Mouse (Mus musculus): ENCODE data around the gene Apoa5. TPM values are rescaled to one million over a fixed set of nuclear protein-coding genes. Genes with fewer than 3 reads are reported as not detected.
A peak's percentile ranks its signal among the peaks of the same experiment; 100 is the strongest.

Gene Apoa5
- polyA plus RNA-seq, 1 experiment from 2014 or later: not detected

GRCm38 (mm10) chr9:46240526-46241153 is 27.8 kb upstream of the Apoa5 start, which contains the start of gene Apoa4:
TSS of gene Apoa4 (plus strand) at chr9:46240696.
- H3K27ac ChIP-seq (replicated peaks): no peak within 1 kb of the TSS
- H3K36me3 ChIP-seq (replicated peaks): no peaks in the 10 kb centered on the region
- no peak for DNase-seq (ENCODE audit: low spot score)
- peaks cover 12% of the 10 kb centered on the region; the same call in 1 of the 2 replicates for H3K27me3 ChIP-seq (replicated peaks; ENCODE audit: low read depth, poor library complexity, severe bottlenecking)
- H3K9me3 ChIP-seq: no peaks in the 10 kb centered on the region
- H3K4me3 ChIP-seq: no peak within 1 kb of the TSS
- 67% methylated on average over 7 of the region's 7 CpGs for WGBS
- H3K4me1 ChIP-seq: peaks cover 10% of the 10 kb centered on the region

GRCm38 (mm10) chr9:46241818-46242217 is 26.6 kb upstream of the Apoa5 start:
- Histone ChIP-seq H3K4me3 (no peak overlapping the region), H3K4me1 (peaks cover 8% of the 10 kb centered on the region), H3K36me3 (replicated peaks) (no peaks in the 10 kb centered on the region), H3K27me3 (replicated peaks; ENCODE audit: low read depth, poor library complexity, severe bottlenecking) (peaks cover 12% of the 10 kb centered on the region; the same call in 1 of the 2 replicates), H3K27ac (replicated peaks) (no peak overlapping the region), H3K9me3 (no peaks in the 10 kb centered on the region)
- no peak for DNase-seq (ENCODE audit: low spot score)
- WGBS: 77% methylated on average over 2 of the region's 2 CpGs

- peaks cover 12% of the 10 kb centered on the region for H3K27me3 ChIP-seq (replicated peaks; ENCODE audit: low read depth, poor library complexity, severe bottlenecking)
- H3K9me3 ChIP-seq: no peaks in the 10 kb centered on the region
- no peak for DNase-seq (ENCODE audit: low spot score)
- WGBS: 68% methylated on average over 4 of the region's 4 CpGs
- no peak overlapping the region for H3K27ac ChIP-seq (replicated peaks)
- H3K36me3 ChIP-seq (replicated peaks): no peaks in the 10 kb centered on the region
- peaks cover 8% of the 10 kb centered on the region for H3K4me1 ChIP-seq
- no peak overlapping the region for H3K4me3 ChIP-seq
Measured at GRCm38 (mm10) chr9:46243122-46243521, 25.3 kb upstream of the Apoa5 start.

- WGBS: 55% methylated on average over 8 of the region's 8 CpGs
- no peak for DNase-seq (ENCODE audit: low spot score)
- no peak overlapping the region for H3K27ac ChIP-seq (replicated peaks)
- no peaks in the 10 kb centered on the region for H3K36me3 ChIP-seq (replicated peaks)
- H3K4me3 ChIP-seq: no peak overlapping the region
- no peaks in the 10 kb centered on the region for H3K9me3 ChIP-seq
- H3K4me1 ChIP-seq: peaks cover 8% of the 10 kb centered on the region
- H3K27me3 ChIP-seq (replicated peaks; ENCODE audit: low read depth, poor library complexity, severe bottlenecking): peaks cover 12% of the 10 kb centered on the region
Measured at GRCm38 (mm10) chr9:46243584-46243983, 24.8 kb upstream of the Apoa5 start.

GRCm38 (mm10) chr9:46246752-46247324 is 21.6 kb upstream of the Apoa5 start:
- no peak overlapping the region for H3K27ac ChIP-seq (replicated peaks)
- no peak overlapping the region for H3K4me3 ChIP-seq
- peaks cover 8% of the 10 kb centered on the region for H3K4me1 ChIP-seq
- H3K27me3 ChIP-seq (replicated peaks; ENCODE audit: low read depth, poor library complexity, severe bottlenecking): peaks cover 12% of the 10 kb centered on the region
- H3K36me3 ChIP-seq (replicated peaks): no peaks in the 10 kb centered on the region
- H3K9me3 ChIP-seq: no peaks in the 10 kb centered on the region
- DNase-seq (ENCODE audit: low spot score): peak; percentile 75
- WGBS: 27% methylated on average over 11 of the region's 11 CpGs

GRCm38 (mm10) chr9:46256177-46256576 is 12.3 kb upstream of the Apoa5 start:
- 87% methylated on average over 7 of the region's 7 CpGs for WGBS
- no peak overlapping the region for H3K27ac ChIP-seq (replicated peaks)
- no peaks in the 10 kb centered on the region for H3K9me3 ChIP-seq

GRCm38 (mm10) chr9:46256658-46257385 is 11.6 kb upstream of the Apoa5 start:
- H3K36me3 ChIP-seq (replicated peaks): no peaks in the 10 kb centered on the region
- H3K4me3 ChIP-seq: no peak overlapping the region
- peaks cover 5% of the 10 kb centered on the region; the same call in 1 of the 2 replicates for H3K4me1 ChIP-seq
- WGBS: 89% methylated on average over 10 of the region's 10 CpGs
- no peaks in the 10 kb centered on the region for H3K9me3 ChIP-seq
- no peak overlapping the region for H3K27ac ChIP-seq (replicated peaks)
- no peak for DNase-seq (ENCODE audit: low spot score)
- no peaks in the 10 kb centered on the region for H3K27me3 ChIP-seq (replicated peaks; ENCODE audit: low read depth, poor library complexity, severe bottlenecking)

More at GRCm38 (mm10) chr9:46256177-46256576, 12.3 kb upstream of the Apoa5 start:
- no peak for DNase-seq (ENCODE audit: low spot score)
- no peaks in the 10 kb centered on the region for H3K27me3 ChIP-seq (replicated peaks; ENCODE audit: low read depth, poor library complexity, severe bottlenecking)
- no peak overlapping the region for H3K4me3 ChIP-seq
- peaks cover 5% of the 10 kb centered on the region; the same call in 1 of the 2 replicates for H3K4me1 ChIP-seq
- no peaks in the 10 kb centered on the region for H3K36me3 ChIP-seq (replicated peaks)

- no peak overlapping the region for H3K27ac ChIP-seq (replicated peaks)
Measured at GRCm38 (mm10) chr9:46257546-46257945, 10.9 kb upstream of the Apoa5 start.

GRCm38 (mm10) chr9:46259111-46259510 is 9.3 kb upstream of the Apoa5 start:
- Histone ChIP-seq H3K9me3 (no peaks in the 10 kb centered on the region), H3K4me1 (peaks cover 5% of the 10 kb centered on the region; the same call in 1 of the 2 replicates), H3K27me3 (replicated peaks; ENCODE audit: low read depth, poor library complexity, severe bottlenecking) (no peaks in the 10 kb centered on the region), H3K27ac (replicated peaks) (no peak overlapping the region), H3K4me3 (no peak overlapping the region), H3K36me3 (replicated peaks) (no peaks in the 10 kb centered on the region)
- no peak for DNase-seq (ENCODE audit: low spot score)
- 88% methylated on average over 6 of the region's 6 CpGs for WGBS

More at GRCm38 (mm10) chr9:46257546-46257945, 10.9 kb upstream of the Apoa5 start:
- no peaks in the 10 kb centered on the region for H3K27me3 ChIP-seq (replicated peaks; ENCODE audit: low read depth, poor library complexity, severe bottlenecking)
- H3K36me3 ChIP-seq (replicated peaks): no peaks in the 10 kb centered on the region
- H3K4me3 ChIP-seq: no peak overlapping the region
- H3K4me1 ChIP-seq: peaks cover 5% of the 10 kb centered on the region; the same call in 1 of the 2 replicates
- 86% methylated on average over 3 of the region's 3 CpGs for WGBS
- DNase-seq (ENCODE audit: low spot score): no peak
- no peaks in the 10 kb centered on the region for H3K9me3 ChIP-seq

- H3K4me1 ChIP-seq: peaks cover 5% of the 10 kb centered on the region; the same call in 1 of the 2 replicates
- DNase-seq (ENCODE audit: low spot score): no peak
- 88% methylated on average over 7 of the region's 7 CpGs for WGBS
- H3K27me3 ChIP-seq (replicated peaks; ENCODE audit: low read depth, poor library complexity, severe bottlenecking): no peaks in the 10 kb centered on the region
- H3K9me3 ChIP-seq: no peaks in the 10 kb centered on the region
- H3K4me3 ChIP-seq: no peak overlapping the region
- H3K27ac ChIP-seq (replicated peaks): no peak overlapping the region
- H3K36me3 ChIP-seq (replicated peaks): no peaks in the 10 kb centered on the region
Measured at GRCm38 (mm10) chr9:46261131-46261530, 7.3 kb upstream of the Apoa5 start.

- peaks cover 28% of the 10 kb centered on the region for H3K4me1 ChIP-seq
- no peak for DNase-seq (ENCODE audit: low spot score)
- no peak overlapping the region for H3K27ac ChIP-seq (replicated peaks)
- peaks cover under 1% of the 10 kb centered on the region; the same call in 1 of the 2 replicates for H3K36me3 ChIP-seq (replicated peaks)
- WGBS: 85% methylated on average over 5 of the region's 5 CpGs
- no peak overlapping the region for H3K4me3 ChIP-seq
- H3K9me3 ChIP-seq: no peaks in the 10 kb centered on the region
- H3K27me3 ChIP-seq (replicated peaks; ENCODE audit: low read depth, poor library complexity, severe bottlenecking): peaks cover 43% of the 10 kb centered on the region
Measured at GRCm38 (mm10) chr9:46269125-46269524, 692 bp downstream of the Apoa5 start.

- WGBS: 90% methylated on average over 4 of the region's 4 CpGs
- H3K27ac ChIP-seq (replicated peaks): no peak overlapping the region
- DNase-seq (ENCODE audit: low spot score): no peak
Measured at GRCm38 (mm10) chr9:46270782-46271181, 2.3 kb downstream of the Apoa5 start.

More at GRCm38 (mm10) chr9:46270782-46271181, 2.3 kb downstream of the Apoa5 start:
- Histone ChIP-seq H3K9me3 (no peaks in the 10 kb centered on the region), H3K36me3 (replicated peaks) (peaks cover 17% of the 10 kb centered on the region), H3K27me3 (replicated peaks; ENCODE audit: low read depth, poor library complexity, severe bottlenecking) (peaks cover 43% of the 10 kb centered on the region), H3K4me1 (peaks cover 32% of the 10 kb centered on the region), H3K4me3 (no peak overlapping the region)
